Mouse (Mus musculus) MEL (cell line): ENCODE data around the gene Tyk2.

Experiments
- CTCF ChIP-seq, 3 experiments: IDR thresholded peaks in 2 of 3; conservative IDR thresholded peaks in 1 of 3; 2 replicates each; pipeline ENCODE4 v1.5.1; 2011 to 2012; ENCODE audit warnings: low read length in 3 of 3, low read depth in 2 of 3, mild to moderate bottlenecking in 2 of 3, improper control_type of control experiment in 1 of 3, inconsistent platforms in 1 of 3, mixed read lengths in 1 of 3, moderate library complexity in 1 of 3; ENCODE audit not compliant: control insufficient read depth in 1 of 3, insufficient read depth in 1 of 3, poor library complexity in 1 of 3, severe bottlenecking in 1 of 3
- EP300 ChIP-seq, 2 experiments: IDR thresholded peaks; 2 replicates each; pipeline ENCODE4 v1.6.1; 2011; ENCODE audit warnings: improper control_type of control experiment in 2 of 2, low read length in 2 of 2, low read depth in 1 of 2, mild to moderate bottlenecking in 1 of 2
- JUND ChIP-seq: IDR thresholded peaks from 2 replicates; pipeline ENCODE4 v1.6.1; 2011; ENCODE audit warnings: low read depth, mild to moderate bottlenecking, improper control_type of control experiment, low read length

- TF ChIP-seq EP300 (IDR thresholded peaks at IDR 0.05; ENCODE audit: low read depth in 1 of 2, low read length in 2 of 2) (no peak), CTCF (IDR thresholded peaks at IDR 0.05 in 2 of 3, conservative IDR thresholded peaks at IDR 0.05 in 1 of 3; ENCODE audit: control insufficient read depth in 1 of 3, insufficient read depth in 1 of 3, low read depth in 2 of 3, low read length in 3 of 3, poor library complexity in 1 of 3, severe bottlenecking in 1 of 3) (no peak), JUND (no peak)
Observed at GRCm38 (mm10) chr9:21074173-21074572, 56.9 kb downstream of the Tyk2 start.
